Mouse (Mus musculus): Measurements from ENCODE around the gene Myl10. TPM values are rescaled to one million over a fixed set of nuclear protein-coding genes. Genes with fewer than 3 reads are reported as not detected.
"Not testable (repeated sequence)": the region's sequence is repeated elsewhere in the genome, so short reads cannot be mapped to it uniquely, and the experiment has no call there.

Gene Myl10
- total RNA-seq, 2 experiments from 2014 or later: 3.5 to 5.8 TPM

- no peak for DNase-seq
These were observed 12.6 kb downstream of the Myl10 start for GRCm38 (mm10) chr5:136705532-136705931.

GRCm38 (mm10) chr5:136706803-136707202 lies 13.9 kb downstream of the Myl10 start:
- peak; percentile 46 for DNase-seq

DNA sequence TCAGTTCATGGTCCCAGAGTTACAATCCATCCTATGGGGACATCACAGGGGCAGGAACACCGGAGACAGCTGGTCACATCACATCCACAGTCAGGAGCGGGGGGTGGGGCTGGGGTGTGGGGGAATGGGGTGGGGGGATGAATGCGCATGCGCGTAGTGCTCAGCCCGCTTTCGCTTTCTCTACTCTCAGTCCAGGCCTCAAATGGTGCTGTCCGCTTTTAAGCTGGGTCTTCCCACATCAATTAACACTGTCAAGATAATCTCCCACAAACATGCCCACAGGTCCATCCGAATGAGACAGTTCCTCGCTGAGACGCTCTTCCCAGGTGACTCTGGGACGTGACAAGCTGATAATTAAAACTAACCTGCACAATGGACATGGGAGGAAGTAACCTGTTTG lies 15.2 kb downstream of the Myl10 start:
- no peak for DNase-seq

GRCm38 (mm10) chr5:136710742-136711141 lies 17.8 kb downstream of the Myl10 start:
- DNase-seq: no peak

- no peak for DNase-seq
These were observed 21.4 kb downstream of the Myl10 start for GRCm38 (mm10) chr5:136714232-136714875.

GRCm38 (mm10) chr5:136714879-136715278 lies 21.9 kb downstream of the Myl10 start:
- no peak for DNase-seq

DNA sequence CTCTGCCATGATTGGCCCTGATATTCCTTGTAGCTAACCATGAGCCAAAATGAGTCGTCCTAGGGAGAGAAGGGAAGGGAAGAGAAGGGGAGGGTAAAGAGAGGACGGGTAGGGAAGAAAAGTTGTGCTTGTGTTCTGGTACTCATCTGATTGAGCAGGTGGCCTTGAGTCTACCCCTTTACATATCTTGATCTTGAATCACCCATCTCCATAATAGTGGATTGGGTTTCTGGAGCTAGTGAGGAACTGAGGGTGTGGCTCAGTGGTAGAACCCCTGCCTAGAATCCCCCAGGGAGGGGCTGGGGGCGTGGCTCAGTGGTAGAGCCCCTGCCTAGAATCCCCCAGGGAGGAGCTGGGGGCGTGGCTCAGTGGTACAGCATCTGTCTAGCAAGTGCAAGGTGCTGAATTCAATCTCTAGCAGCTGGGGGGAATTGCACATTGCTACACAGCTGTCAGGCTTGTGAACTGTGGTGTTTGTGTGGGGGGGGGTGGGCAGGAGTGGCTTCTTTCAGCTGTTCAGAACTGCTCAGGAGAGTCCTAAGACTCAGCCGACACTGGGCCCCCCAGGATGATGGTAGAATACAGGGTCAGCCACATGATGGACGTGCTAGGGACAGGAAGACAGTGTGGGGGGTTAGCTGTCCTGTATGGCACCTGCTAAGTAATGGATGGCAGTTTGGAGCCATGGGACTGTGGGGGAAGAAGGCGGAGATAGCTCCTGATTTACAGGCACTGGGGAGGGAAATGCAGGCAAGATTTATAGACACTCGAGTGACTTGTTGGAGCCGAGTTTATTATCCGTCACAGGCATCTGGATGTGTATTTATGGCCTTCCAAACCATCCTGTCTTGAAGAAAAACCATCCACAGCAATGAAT lies 24.0 kb downstream of the Myl10 start:
- no peak for DNase-seq

DNA sequence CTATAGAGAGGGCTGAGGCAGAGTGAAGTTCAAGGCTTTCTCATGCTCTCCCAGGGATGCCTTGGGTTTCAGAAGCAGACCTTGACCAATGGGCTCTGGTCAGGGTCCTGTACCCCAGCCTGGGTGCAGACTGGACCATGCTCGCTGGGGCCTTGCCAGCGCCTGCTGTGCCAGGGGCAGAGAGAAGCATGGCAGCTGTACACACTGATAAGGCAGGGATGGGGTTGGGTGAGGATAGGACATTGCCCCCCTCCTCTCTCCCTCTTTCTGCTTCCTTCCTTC lies 24.6 kb downstream of the Myl10 start:
- DNase-seq: no peak

DNA sequence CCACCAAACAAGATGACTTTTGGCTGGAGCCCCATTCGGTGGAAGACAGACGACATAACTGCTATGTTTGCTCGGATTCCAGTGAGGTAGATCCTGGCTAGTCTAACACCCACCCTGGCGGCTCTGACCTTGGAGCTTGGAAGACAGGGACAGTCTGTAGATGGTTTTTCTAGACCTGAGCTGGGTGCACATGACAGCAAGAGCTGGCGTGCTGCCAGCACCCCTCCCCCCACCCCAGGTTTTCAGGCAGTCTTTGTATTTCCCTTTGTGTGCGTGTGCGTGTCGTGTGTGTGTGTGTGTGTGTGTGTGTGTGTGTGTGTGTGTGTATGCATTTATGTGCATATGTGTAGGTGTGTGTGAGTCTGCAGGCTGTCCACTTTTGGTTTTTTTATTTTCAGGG lies 25.7 kb downstream of the Myl10 start:
- DNase-seq: no peak

DNA sequence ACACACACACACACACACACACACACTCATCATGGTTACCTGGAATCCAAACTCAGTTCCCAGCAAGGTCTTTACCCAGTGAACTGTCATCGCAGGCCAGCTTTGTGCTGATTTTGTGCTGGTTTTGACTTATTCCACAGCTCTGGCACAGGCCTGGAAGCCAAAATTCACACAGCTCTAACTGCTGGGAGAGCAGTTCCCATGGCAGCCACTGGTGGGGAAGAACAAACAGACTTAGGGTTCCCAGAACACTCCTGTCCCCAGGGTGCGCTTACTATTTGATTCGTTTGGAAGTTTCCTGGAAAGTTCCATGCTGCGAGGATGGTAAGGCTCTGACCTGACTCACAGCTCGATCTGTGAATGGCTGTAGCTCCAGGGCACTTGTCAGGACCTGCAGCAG lies 28.6 kb downstream of the Myl10 start:
- DNase-seq: peak; percentile 33

DNA sequence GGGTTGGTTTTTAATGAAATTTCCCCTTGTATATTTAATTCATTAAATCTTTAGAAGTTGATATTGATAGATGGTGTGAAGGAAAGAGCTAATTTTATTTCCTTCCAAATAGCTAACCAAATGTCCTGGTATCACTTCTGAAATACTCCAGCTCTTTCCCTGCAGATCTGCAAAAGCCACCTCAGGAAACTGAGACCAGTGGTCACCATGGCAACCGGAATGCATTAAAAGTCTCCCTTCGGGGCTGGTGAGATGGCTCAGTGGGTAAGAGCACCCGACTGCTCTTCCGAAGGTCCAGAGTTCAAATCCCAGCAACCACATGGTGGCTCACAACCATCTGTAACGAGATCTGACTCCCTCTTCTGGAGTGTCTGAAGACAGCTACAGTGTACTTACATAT lies 33.3 kb downstream of the Myl10 start:
- not testable (repeated sequence) for DNase-seq

- no peak for DNase-seq
These were observed 46.0 kb downstream of the Myl10 start for GRCm38 (mm10) chr5:136738918-136739317.

DNA sequence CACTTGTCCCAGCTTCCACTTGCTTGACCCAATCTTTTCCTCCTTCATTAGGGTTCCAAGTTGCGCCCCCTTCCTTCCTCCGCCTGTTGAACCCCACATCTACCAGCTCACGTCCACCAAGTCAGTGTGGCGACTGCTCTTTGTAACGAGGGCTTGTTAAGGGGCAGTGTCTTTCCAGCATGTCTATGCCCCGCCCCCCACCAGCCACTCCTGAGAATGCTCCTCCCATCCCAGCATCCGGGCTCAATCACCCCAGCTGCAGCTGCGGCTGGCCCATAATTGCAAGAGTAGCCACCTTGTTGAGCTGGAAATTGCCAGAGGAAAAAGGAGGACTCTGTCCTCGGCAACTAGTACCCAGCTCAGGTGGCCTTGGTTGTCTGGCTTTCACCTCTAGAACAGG lies 53.6 kb downstream of the Myl10 start:
- no peak for DNase-seq

Other genes starting within 250 kb of the Myl10 start
- 10 to 100 TPM; 66.6 to 67.1 TPM for gene Cux1, start 125.7 kb upstream of the Myl10 start, total RNA-seq (2021)
- gene Col26a1, start 190.1 kb downstream of the Myl10 start, total RNA-seq (2021): 1 to 10 TPM; 4.9 to 5.7 TPM
- gene Ift22, start 215.0 kb downstream of the Myl10 start, total RNA-seq (2021): 1 to 10 TPM; 5.6 to 6.9 TPM